Mouse (Mus musculus): Measurements from ENCODE around the gene Pcmt1. TPM values are rescaled to one million over a fixed set of nuclear protein-coding genes. Genes with fewer than 3 reads are reported as not detected.
"Not testable (repeated sequence)": the region's sequence is repeated elsewhere in the genome, so short reads cannot be mapped to it uniquely, and the experiment has no call there.

Pcmt1 gene
- polyA plus RNA-seq, 1 experiment from 2014 or later = 112 TPM

DNA sequence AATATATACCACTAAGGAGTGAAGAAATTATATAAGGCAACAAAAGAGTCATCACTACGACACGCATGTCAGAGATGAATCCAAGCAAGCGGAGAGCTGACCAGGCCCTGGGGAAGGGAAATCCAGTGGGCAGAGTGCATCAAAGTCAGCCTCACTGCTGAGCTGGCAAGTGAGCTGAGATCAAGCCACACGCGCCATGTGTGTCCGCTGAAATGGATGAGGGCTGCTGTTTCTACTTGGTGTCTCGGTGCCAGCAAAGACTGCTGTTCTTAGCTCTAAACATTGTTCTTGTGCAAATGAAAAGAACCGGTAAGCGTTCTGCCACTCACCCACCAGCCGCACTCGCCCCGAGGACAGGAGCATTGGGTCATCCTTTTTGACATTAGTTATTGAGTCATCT, 40.6 kb downstream of the Pcmt1 start:
- H3K4me3 ChIP-seq (replicated peaks) = no peak overlapping the region
- ATAC-seq (ENCODE audit: low read depth) (no peak), DNase-seq (no peak)
- no peak overlapping the region for H3K27ac ChIP-seq
- H3K4me2 ChIP-seq = no peak overlapping the region
- 93% methylated on average over 12 of the region's 12 CpGs for WGBS (ENCODE audit: insufficient replicate concordance)
- H3K9ac ChIP-seq = no peak overlapping the region
- no peaks in the 10 kb centered on the region for H3K27me3 ChIP-seq
- H3K36me3 ChIP-seq = peaks cover 78% of the 10 kb centered on the region
- H3K4me1 ChIP-seq (replicated peaks) = no peaks in the 10 kb centered on the region
- H3K9me3 ChIP-seq (replicated peaks) = no peaks in the 10 kb centered on the region

DNA sequence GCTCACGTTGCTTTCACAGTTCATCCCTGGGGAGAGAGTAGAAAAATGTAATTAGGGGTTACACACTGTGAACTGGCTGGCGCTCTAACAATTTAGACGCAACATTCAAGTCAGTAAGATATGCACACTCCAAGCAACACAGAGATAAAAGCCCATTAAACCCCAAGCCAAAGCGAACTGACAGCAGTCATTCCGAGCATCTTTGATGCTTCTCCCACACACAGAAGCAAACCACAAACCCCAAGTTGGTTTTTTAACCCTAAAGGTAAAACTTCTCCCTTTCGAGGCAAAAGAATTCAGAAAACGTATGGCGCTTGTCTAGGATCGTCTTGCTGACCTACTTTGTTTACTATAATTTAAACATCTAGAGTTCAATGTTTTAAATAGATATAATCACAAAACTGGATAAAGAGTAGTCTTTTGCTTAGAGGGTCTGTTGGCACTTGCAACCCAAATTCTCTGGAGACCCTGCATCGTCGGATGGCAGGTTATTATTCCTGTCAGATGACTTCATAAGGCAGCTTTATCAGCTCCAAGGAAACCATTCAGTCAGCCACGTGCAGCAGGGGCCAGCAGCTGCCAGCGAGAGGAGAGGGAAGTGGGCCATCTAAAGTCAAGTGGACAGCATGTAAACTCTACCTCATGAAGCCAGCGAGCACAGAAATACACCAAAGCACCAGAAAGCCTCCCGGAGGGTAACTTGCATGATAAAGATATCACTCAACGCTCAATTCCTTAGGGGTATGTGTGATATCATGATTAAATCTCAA, 49.8 kb downstream of the Pcmt1 start:
- Histone ChIP-seq H3K9me3 (replicated peaks) (no peaks in the 10 kb centered on the region), H3K27ac (no peak overlapping the region), H3K36me3 (peaks cover 38% of the 10 kb centered on the region), H3K27me3 (no peaks in the 10 kb centered on the region), H3K4me3 (replicated peaks) (no peak overlapping the region), H3K4me1 (replicated peaks) (no peaks in the 10 kb centered on the region), H3K4me2 (no peak overlapping the region), H3K9ac (no peak overlapping the region)
- WGBS (ENCODE audit: insufficient replicate concordance) = 75% methylated on average over 16 of the region's 16 CpGs
- ATAC-seq (ENCODE audit: low read depth) (no peak), DNase-seq (no peak)

DNA sequence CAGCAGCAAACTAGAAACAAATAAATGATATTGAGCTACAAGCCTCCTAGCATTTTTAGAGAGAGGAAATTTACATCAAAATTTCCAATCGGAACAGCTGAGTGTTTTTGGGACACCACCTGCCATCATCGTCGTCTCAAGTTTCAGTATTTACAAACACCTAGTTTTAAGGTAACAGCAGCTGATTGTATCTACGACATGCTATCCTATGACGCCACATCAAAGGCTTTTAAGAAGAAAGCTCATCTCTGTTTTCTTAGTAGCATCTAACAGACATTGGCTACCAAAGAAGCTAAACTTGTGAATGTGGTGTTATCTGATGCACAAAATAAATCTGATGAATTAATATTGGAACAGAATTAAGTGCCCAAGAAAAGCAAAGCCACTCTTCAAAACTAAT, 50.6 kb downstream of the Pcmt1 start:
- no peak overlapping the region for H3K9ac ChIP-seq
- no peak overlapping the region for H3K27ac ChIP-seq
- no peaks in the 10 kb centered on the region for H3K9me3 ChIP-seq (replicated peaks)
- H3K4me3 ChIP-seq (replicated peaks) = no peak overlapping the region
- H3K36me3 ChIP-seq = peaks cover 38% of the 10 kb centered on the region
- DNase-seq (no peak), ATAC-seq (ENCODE audit: low read depth) (no peak)
- H3K4me2 ChIP-seq = no peak overlapping the region
- WGBS (ENCODE audit: insufficient replicate concordance) = 87% methylated on average over 5 of the region's 5 CpGs
- no peaks in the 10 kb centered on the region for H3K4me1 ChIP-seq (replicated peaks)
- no peaks in the 10 kb centered on the region for H3K27me3 ChIP-seq

DNA sequence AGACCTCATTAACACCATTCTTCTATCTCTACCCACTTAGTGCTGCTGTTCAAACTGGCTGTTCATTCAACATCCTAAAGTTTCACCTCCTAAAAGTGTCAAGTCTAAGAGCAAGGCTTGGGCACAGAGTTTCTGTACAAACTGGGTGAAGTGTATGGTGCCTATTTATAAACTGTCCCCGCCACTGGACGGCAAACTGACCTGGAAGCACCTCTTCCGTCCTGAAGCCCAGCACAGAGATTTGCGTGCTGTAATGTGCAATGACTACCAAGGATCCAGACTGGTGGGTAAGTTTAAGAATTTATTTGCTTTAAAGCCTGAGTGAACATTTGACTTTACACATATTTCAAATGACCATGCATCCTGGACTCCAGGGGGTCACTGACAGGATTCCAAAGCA, 51.8 kb downstream of the Pcmt1 start:
- Histone ChIP-seq H3K4me1 (replicated peaks) (no peaks in the 10 kb centered on the region), H3K36me3 (peaks cover 38% of the 10 kb centered on the region), H3K27ac (no peak overlapping the region), H3K9ac (no peak overlapping the region), H3K4me3 (replicated peaks) (no peak overlapping the region), H3K27me3 (no peaks in the 10 kb centered on the region), H3K9me3 (replicated peaks) (no peaks in the 10 kb centered on the region), H3K4me2 (no peak overlapping the region)
- DNase-seq = no peak
- 87% methylated on average over 4 of the region's 4 CpGs for WGBS (ENCODE audit: insufficient replicate concordance)
- no peak for ATAC-seq (ENCODE audit: low read depth)

GRCm38 (mm10) chr10:7623861-7624518, 56.9 kb downstream of the Pcmt1 start:
- Histone ChIP-seq H3K27me3 (no peaks in the 10 kb centered on the region), H3K4me3 (replicated peaks) (no peak overlapping the region), H3K36me3 (peaks cover 5% of the 10 kb centered on the region), H3K4me1 (replicated peaks) (no peaks in the 10 kb centered on the region), H3K9ac (no peak overlapping the region), H3K9me3 (replicated peaks) (no peaks in the 10 kb centered on the region), H3K27ac (no peak overlapping the region), H3K4me2 (no peak overlapping the region)
- ATAC-seq (ENCODE audit: low read depth) (no peak), DNase-seq (no peak)
- 81% methylated on average over 3 of the region's 3 CpGs for WGBS (ENCODE audit: insufficient replicate concordance)

GRCm38 (mm10) chr10:7622378-7622777, 58.6 kb downstream of the Pcmt1 start:
- Histone ChIP-seq H3K27me3 (no peaks in the 10 kb centered on the region), H3K27ac (no peak overlapping the region), H3K9me3 (replicated peaks) (no peaks in the 10 kb centered on the region), H3K4me2 (no peak overlapping the region), H3K4me1 (replicated peaks) (no peaks in the 10 kb centered on the region), H3K36me3 (no peaks in the 10 kb centered on the region), H3K4me3 (replicated peaks) (no peak overlapping the region), H3K9ac (no peak overlapping the region)
- ATAC-seq (ENCODE audit: low read depth) (no peak), DNase-seq (no peak)
- 78% methylated on average over 3 of the region's 3 CpGs for WGBS (ENCODE audit: insufficient replicate concordance)

GRCm38 (mm10) chr10:7620723-7621122, 60.2 kb downstream of the Pcmt1 start:
- Histone ChIP-seq H3K9me3 (replicated peaks) (no peaks in the 10 kb centered on the region), H3K4me3 (replicated peaks) (no peak overlapping the region), H3K36me3 (no peaks in the 10 kb centered on the region), H3K27me3 (no peaks in the 10 kb centered on the region), H3K27ac (no peak overlapping the region), H3K9ac (no peak overlapping the region), H3K4me1 (replicated peaks) (no peaks in the 10 kb centered on the region), H3K4me2 (no peak overlapping the region)
- WGBS (ENCODE audit: insufficient replicate concordance) = 71% methylated on average over 5 of the region's 5 CpGs
- DNase-seq = no peak
- ATAC-seq (ENCODE audit: low read depth) = no peak

DNA sequence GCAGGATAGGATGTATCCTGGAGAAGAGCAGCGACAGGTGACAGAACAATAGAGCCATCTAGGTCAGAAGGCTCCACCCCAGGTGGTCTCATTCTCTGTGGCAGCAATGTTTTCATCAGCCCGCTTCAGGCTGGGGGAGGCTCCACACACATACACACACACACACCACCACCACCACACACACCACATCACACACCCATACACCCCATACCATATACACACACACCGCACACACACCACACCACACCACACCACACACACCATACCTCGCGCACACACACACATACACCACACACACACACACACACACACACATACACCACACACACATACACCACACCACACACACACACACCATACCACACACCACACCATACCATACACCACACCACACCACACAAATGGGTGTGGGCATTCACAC, 61.1 kb downstream of the Pcmt1 start:
- 92% methylated on average over 5 of the region's 5 CpGs for WGBS (ENCODE audit: insufficient replicate concordance)
- no peaks in the 10 kb centered on the region for H3K27me3 ChIP-seq
- H3K4me2 ChIP-seq = no peak overlapping the region
- no peaks in the 10 kb centered on the region for H3K4me1 ChIP-seq (replicated peaks)
- ATAC-seq (ENCODE audit: low read depth) (no peak), DNase-seq (no peak)
- no peak overlapping the region for H3K9ac ChIP-seq
- H3K9me3 ChIP-seq (replicated peaks) = no peaks in the 10 kb centered on the region
- no peaks in the 10 kb centered on the region for H3K36me3 ChIP-seq
- no peak overlapping the region for H3K4me3 ChIP-seq (replicated peaks)
- no peak overlapping the region for H3K27ac ChIP-seq

- not testable (repeated sequence) for ATAC-seq (ENCODE audit: low read depth); H3K9me3 ChIP-seq (replicated peaks); H3K4me2 ChIP-seq; H3K27ac ChIP-seq; H3K27me3 ChIP-seq; H3K4me1 ChIP-seq (replicated peaks); DNase-seq; H3K9ac ChIP-seq; H3K36me3 ChIP-seq; H3K4me3 ChIP-seq (replicated peaks)
- WGBS (ENCODE audit: insufficient replicate concordance) = 73% methylated on average over 3 of the region's 3 CpGs
These were observed 63.4 kb downstream of the Pcmt1 start for GRCm38 (mm10) chr10:7617556-7617955.

- H3K9ac ChIP-seq; H3K36me3 ChIP-seq; H3K4me2 ChIP-seq; H3K4me1 ChIP-seq (replicated peaks); H3K9me3 ChIP-seq (replicated peaks); H3K27me3 ChIP-seq; H3K27ac ChIP-seq; DNase-seq; ATAC-seq (ENCODE audit: low read depth); H3K4me3 ChIP-seq (replicated peaks): not testable (repeated sequence)
- 81% methylated on average over 11 of the region's 11 CpGs for WGBS (ENCODE audit: insufficient replicate concordance)
These were observed 63.8 kb downstream of the Pcmt1 start for GRCm38 (mm10) chr10:7617146-7617545.

GRCm38 (mm10) chr10:7614834-7615233, 66.1 kb downstream of the Pcmt1 start:
- no peak overlapping the region for H3K27ac ChIP-seq
- H3K4me1 ChIP-seq (replicated peaks) = no peaks in the 10 kb centered on the region
- H3K4me2 ChIP-seq = no peak overlapping the region
- no peak for DNase-seq
- H3K27me3 ChIP-seq = no peaks in the 10 kb centered on the region
- no peak overlapping the region for H3K9ac ChIP-seq
- H3K36me3 ChIP-seq = no peaks in the 10 kb centered on the region
- no peak for ATAC-seq (ENCODE audit: low read depth)
- WGBS (ENCODE audit: insufficient replicate concordance) = 72% methylated on average over 8 of the region's 8 CpGs
- no peaks in the 10 kb centered on the region for H3K9me3 ChIP-seq (replicated peaks)
- H3K4me3 ChIP-seq (replicated peaks) = no peak overlapping the region

- not testable (repeated sequence) for ATAC-seq (ENCODE audit: low read depth); H3K9ac ChIP-seq; H3K9me3 ChIP-seq (replicated peaks); H3K4me3 ChIP-seq (replicated peaks); H3K36me3 ChIP-seq; H3K4me2 ChIP-seq; H3K4me1 ChIP-seq (replicated peaks); H3K27me3 ChIP-seq; H3K27ac ChIP-seq; DNase-seq
These were observed 68.7 kb downstream of the Pcmt1 start for GRCm38 (mm10) chr10:7612210-7612609.
